Mouse (Mus musculus) stomach, postnatal 0 days (tissue): Measurements from ENCODE around the gene Msi1. TPM values are rescaled to one million over a fixed set of nuclear protein-coding genes. Genes with fewer than 3 reads are reported as not detected.
A peak's percentile ranks its signal among the peaks of the same experiment; 100 is the strongest.

Experiments used
- ATAC-seq: fragments of 200-750 bp; cut with Nextera tagmentation; 2 replicates; pipeline ENCODE4 v1.8.0; 2017; ENCODE audit not compliant: low FRiP score, low TSS enrichment
- DNase-seq: peaks from one replicate; pipeline ENCODE4 v3.0.0-alpha.2; 2016; ENCODE audit warnings: low spot score
- H3K27ac ChIP-seq: fragments of 300-500 bp; sonication (generic); replicated peaks from 2 replicates; pipeline ENCODE4 v1.5.1; 2014; ENCODE audit warnings: mild to moderate bottlenecking, control low read depth
- H3K27me3 ChIP-seq: fragments of 300-500 bp; sonication (generic); 2 replicates; pipeline ENCODE4 v1.6.1; 2014; ENCODE audit warnings: low read length; ENCODE audit not compliant: control insufficient read depth, insufficient read depth
- H3K36me3 ChIP-seq: fragments of 300-500 bp; sonication (generic); 2 replicates; pipeline ENCODE4 v1.6.1; 2014; ENCODE audit warnings: low read length, mixed read lengths; ENCODE audit not compliant: control insufficient read depth, insufficient read depth
- H3K4me1 ChIP-seq: fragments of 300-500 bp; sonication (generic); replicated peaks from 2 replicates; pipeline ENCODE4 v1.6.1; 2014; ENCODE audit warnings: antibody characterized with exemption; ENCODE audit not compliant: control insufficient read depth, insufficient read depth
- H3K4me2 ChIP-seq: fragments of 300-500 bp; sonication (generic); replicated peaks from 2 replicates; pipeline ENCODE4 v1.6.1; 2014; ENCODE audit warnings: low read depth, mild to moderate bottlenecking, control low read depth, moderate library complexity
- H3K4me3 ChIP-seq: fragments of 300-500 bp; sonication (generic); 2 replicates; pipeline ENCODE4 v1.5.1; 2014; ENCODE audit warnings: low read depth, low read length, control low read depth
- H3K9ac ChIP-seq: fragments of 300-500 bp; sonication (generic); 2 replicates; pipeline ENCODE4 v1.6.1; 2014; ENCODE audit warnings: mild to moderate bottlenecking, low read length, control low read depth, mixed read lengths
- H3K9me3 ChIP-seq: fragments of 300-500 bp; sonication (generic); 2 replicates; pipeline ENCODE4 v1.6.1; 2016; ENCODE audit warnings: low read length; ENCODE audit not compliant: control insufficient read depth
- CTCF ChIP-seq: IDR thresholded peaks from 2 replicates; pipeline ENCODE4 v1.5.1; 2016; ENCODE audit warnings: antibody characterized with exemption, low read depth, mild to moderate bottlenecking, moderate library complexity
- EP300 ChIP-seq: optimal IDR thresholded peaks from 2 replicates; pipeline ENCODE3; 2016; ENCODE audit warnings: antibody characterized with exemption
- WGBS: fragments of 180-500 bp; shearing (Covaris S2); extraction: QIAGEN DNeasy Blood & Tissue Kit; methylation state at CpG from one replicate; pipeline ENCODE4 v1.1.7; 2014; 5-methylcytosine and 5-hydroxymethylcytosine counted together
- polyA plus RNA-seq: library from polyadenylated mRNA; unstranded; fragments of >200 nt; fragmentation: Nextera tagmentation; extraction: Ambion mirVana; gene quantifications from 2 replicates; pipeline ENCODE4 v1.2.1, GENCODE M21; 2015

The Msi1 gene
- polyA plus RNA-seq, 1 experiment from 2014 or later = 3.2 TPM

DNA sequence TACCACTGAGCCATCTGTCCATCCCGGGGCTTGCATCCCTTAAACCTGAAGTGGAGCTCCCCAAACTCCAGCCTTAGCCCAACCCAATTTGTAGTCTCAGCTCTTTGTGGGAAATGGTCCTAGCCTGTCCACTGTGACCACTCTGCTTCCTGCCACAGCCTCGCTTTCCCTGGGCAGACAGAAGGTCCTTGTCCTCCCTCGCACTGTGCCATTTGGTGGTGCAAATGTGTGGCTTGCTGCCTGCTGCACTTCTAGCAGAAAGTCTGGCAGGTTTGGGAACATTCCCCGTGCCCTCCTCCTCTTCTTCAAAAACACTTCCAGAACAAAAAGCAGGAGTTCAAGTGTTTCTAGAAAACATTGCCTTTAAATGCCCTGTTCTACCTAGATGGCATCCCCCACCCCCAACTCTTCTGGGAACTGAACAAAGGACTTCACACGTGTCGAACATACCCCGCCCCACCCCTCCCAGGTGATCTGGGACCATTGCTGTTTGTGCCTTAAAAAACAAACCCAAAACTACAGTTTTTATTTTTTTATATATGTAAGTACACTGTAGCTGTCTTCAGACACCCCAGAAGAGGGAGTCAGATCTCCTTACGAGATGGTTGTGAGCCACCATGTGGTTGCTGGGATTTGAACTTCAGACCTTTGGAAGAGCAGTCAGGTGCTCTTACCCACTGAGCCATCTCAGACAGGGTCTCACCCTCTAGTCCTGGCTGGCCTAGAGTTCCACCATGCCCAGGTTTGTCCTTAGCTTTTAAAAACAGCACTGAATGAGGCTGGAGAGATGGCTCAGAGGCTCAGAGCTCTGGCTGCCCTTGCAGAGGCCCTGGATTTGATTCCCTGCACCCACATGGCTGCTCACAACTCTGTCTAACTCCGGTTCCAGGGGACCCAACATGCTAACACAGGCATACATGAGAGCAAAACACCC lies 69.2 kb downstream of the Msi1 start:
- H3K27me3 ChIP-seq = no peaks in the 10 kb centered on the region
- H3K9me3 ChIP-seq = no peaks in the 10 kb centered on the region
- no peak overlapping the region for H3K4me3 ChIP-seq
- no peak for TF ChIP-seq CTCF
- no peak for TF ChIP-seq EP300
- H3K27ac ChIP-seq = no peak overlapping the region
- no peaks in the 10 kb centered on the region for H3K36me3 ChIP-seq
- no peak overlapping the region for H3K4me2 ChIP-seq
- 49% methylated on average over 9 of the region's 9 CpGs for WGBS
- no peak for DNase-seq
- H3K9ac ChIP-seq = no peak overlapping the region
- no peak for ATAC-seq
- H3K4me1 ChIP-seq = no peaks in the 10 kb centered on the region

DNA sequence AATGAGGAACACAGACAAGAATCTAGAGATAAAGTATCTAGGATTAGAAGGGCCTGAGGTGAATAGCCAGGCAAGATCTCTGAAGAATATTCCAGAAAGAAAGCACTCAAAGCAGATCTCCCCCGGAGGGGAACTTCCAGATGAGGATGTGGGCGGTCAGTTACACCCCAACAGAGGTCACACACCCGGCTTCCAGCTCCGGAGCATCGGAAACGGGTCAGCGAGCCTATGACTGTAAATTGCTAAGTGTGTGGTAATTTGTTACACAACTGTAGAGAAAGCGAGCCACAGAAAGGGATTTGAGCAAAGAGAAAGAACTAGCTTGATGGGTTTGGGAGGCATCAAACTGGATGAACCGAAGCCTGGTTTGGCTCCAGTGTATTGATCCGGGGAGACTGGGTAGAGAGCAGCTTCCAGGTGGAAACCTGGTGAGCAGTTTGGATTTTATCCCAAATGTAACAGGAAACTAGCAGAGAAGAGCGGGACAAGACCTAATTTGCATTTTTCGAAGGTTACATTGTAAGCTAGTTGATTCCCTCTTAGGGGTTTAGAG lies 71.1 kb downstream of the Msi1 start:
- Histone ChIP-seq H3K9me3 (no peaks in the 10 kb centered on the region), H3K4me3 (no peak overlapping the region), H3K36me3 (no peaks in the 10 kb centered on the region), H3K9ac (no peak overlapping the region), H3K27me3 (no peaks in the 10 kb centered on the region), H3K4me2 (no peak overlapping the region), H3K27ac (no peak overlapping the region), H3K4me1 (no peaks in the 10 kb centered on the region)
- no peak for DNase-seq
- no peak for TF ChIP-seq EP300
- TF ChIP-seq CTCF = no peak
- WGBS = 68% methylated on average over 12 of the region's 12 CpGs
- no peak for ATAC-seq

DNA sequence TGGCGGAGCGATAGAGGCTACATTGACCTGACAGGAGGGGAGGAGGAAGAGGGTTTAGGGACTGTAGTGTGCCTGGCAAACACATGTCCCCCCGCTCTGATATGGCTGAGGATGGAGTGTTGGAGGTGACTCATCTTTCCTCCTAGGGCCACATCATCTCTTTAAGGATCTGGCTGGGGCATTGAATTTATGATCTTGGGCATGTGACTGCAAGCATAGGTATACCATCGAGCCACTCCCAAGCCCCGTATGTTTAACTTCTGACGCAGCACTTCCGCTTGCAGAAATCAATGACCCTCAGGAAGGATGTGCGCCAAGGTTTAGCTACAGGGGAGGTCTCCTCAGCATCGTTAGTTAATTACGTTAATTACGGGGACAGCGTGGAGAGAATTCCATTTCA lies 73.6 kb downstream of the Msi1 start:
- no peak overlapping the region for H3K9ac ChIP-seq
- no peaks in the 10 kb centered on the region for H3K9me3 ChIP-seq
- H3K27ac ChIP-seq = no peak overlapping the region
- no peak overlapping the region for H3K4me2 ChIP-seq
- H3K4me1 ChIP-seq = no peaks in the 10 kb centered on the region
- H3K27me3 ChIP-seq = no peaks in the 10 kb centered on the region
- H3K36me3 ChIP-seq = no peaks in the 10 kb centered on the region
- ATAC-seq (peak; percentile 16; the same call in 1 of the 2 replicates), DNase-seq (no peak)
- no peak overlapping the region for H3K4me3 ChIP-seq
- WGBS = 52% methylated on average over 12 of the region's 12 CpGs
- TF ChIP-seq CTCF (no peak), EP300 (no peak)

Other genes with a start within 250 kb of the Msi1 start
- gene Cabp1, start 235.2 kb upstream of the Msi1 start, polyA plus RNA-seq = 0.44 and 0.67 TPM in 2 replicates
- gene Pop5, start 193.8 kb upstream of the Msi1 start, polyA plus RNA-seq = 83.9 and 85.3 TPM in 2 replicates
- 84.0 and 93.0 TPM in 2 replicates for gene Rnf10, start 156.7 kb upstream of the Msi1 start, polyA plus RNA-seq
- gene Coq5, start 149.9 kb upstream of the Msi1 start, polyA plus RNA-seq = 32.6 and 32.9 TPM in 2 replicates
- 1,661 and 1,792 TPM in 2 replicates for gene Dynll1, start 128.6 kb upstream of the Msi1 start, polyA plus RNA-seq
- 121 and 129 TPM in 2 replicates for gene Srsf9, start 102.4 kb upstream of the Msi1 start, polyA plus RNA-seq
- 12.9 and 14.7 TPM in 2 replicates for gene Gatc, start 88.4 kb upstream of the Msi1 start, polyA plus RNA-seq
- 63.3 and 65.4 TPM in 2 replicates for gene Triap1, start 88.4 kb upstream of the Msi1 start, polyA plus RNA-seq
- 1,431 and 1,574 TPM in 2 replicates for gene Cox6a1, start 80.6 kb upstream of the Msi1 start, polyA plus RNA-seq
- gene Pla2g1b, start 36.7 kb downstream of the Msi1 start, polyA plus RNA-seq = 464 and 489 TPM in 2 replicates
- gene Sirt4, start 55.1 kb downstream of the Msi1 start, polyA plus RNA-seq = 10.1 and 11.5 TPM in 2 replicates
- gene Pxn, start 77.1 kb downstream of the Msi1 start, polyA plus RNA-seq = 21.1 and 25.8 TPM in 2 replicates
- gene Rplp0, start 129.9 kb downstream of the Msi1 start, polyA plus RNA-seq = 1,317 and 1,335 TPM in 2 replicates
- gene Gcn1l1, start 135.7 kb downstream of the Msi1 start, polyA plus RNA-seq = 11.2 and 11.7 TPM in 2 replicates
- 20.0 and 20.3 TPM in 2 replicates for gene Rab35, start 202.3 kb downstream of the Msi1 start, polyA plus RNA-seq